Mouse (Mus musculus) embryo, embryonic 10 days (tissue): ENCODE measurements around the gene Slc22a23.

Experiments
- DNase-seq: peaks from one replicate; pipeline ENCODE4 v3.0.0-alpha.2; 2015; ENCODE audit warnings: low spot score

The Slc22a23 gene

DNA sequence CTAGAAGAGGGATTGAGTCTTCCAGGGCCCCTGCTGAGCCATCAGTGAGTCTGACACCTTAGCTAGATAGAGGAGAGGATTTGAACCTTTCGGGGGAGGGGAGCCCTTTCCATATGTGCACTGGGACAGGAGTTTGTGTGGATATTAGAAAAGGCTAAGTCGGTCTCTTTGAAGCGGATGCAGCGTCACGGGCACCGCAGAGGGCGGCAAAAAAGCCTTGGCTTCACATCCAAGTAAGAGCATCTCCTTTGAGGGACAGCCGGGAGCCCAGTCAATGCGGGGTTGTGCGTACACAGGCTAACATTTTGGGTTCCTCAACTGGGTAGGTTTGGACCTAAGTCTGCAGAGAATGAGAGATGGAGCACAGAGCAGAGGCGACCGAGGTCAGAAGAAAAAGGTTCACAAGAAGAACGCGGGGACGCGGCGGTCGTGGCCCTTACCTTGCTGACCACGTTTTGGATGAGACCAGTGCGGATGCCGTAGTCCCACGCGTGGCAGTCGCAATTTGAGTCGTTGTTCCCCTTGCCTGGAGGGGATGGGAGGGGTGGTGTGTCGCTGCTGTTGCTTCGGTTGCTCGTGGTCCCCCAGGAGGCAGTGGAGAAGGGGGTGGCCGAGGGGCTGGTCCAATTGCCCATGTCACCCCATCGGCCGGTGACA lies 1.1 kb downstream of the Slc22a23 start:
- DNase-seq = peak; percentile 59

DNA sequence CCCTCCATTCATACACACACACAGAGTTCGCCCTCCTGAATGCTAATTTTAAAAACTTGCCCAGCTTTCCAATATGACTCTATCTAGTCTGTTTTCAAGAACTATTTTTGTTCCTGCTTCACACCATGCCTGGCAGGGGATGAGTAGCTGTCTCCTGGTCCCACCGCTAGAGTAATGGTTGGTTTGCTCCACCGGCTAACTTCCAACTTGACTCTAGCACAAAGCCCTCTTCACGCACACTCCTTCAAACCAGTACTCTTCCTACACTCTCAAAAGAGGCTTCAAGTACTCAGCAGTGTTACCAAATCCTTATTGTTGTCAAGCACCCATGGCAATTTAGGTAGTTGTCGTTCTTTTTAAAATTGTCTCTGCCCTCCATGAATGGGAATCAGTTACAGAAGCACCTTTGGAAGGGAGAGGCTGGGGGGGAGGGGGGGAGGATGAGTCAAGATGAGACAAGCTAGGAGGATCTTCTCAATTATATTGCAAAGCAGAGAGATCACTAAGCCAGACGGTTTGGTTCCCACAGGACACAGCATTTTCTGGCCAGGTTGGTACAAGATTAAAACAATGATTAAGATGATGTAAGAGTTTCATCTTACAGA lies 2.6 kb downstream of the Slc22a23 start:
- no peak for DNase-seq

DNA sequence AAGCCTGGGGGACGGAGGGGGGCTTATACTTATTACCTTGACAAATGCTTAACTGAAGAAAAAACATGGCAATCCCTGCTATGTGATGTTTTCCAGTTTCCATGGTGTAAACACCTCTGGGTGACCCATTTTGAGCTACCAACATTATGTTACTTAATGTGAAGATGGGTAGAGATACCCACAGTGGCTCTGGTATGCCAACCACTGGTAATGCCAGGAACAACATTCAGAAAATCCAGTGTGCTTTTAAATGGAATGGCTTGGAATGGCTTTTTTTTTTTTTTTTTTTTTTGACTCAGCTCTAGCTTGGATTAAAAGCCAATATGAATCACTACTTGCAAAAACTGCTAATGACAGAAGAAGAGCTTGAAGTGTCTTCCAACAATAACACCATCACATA lies 8.1 kb downstream of the Slc22a23 start:
- DNase-seq = no peak

DNA sequence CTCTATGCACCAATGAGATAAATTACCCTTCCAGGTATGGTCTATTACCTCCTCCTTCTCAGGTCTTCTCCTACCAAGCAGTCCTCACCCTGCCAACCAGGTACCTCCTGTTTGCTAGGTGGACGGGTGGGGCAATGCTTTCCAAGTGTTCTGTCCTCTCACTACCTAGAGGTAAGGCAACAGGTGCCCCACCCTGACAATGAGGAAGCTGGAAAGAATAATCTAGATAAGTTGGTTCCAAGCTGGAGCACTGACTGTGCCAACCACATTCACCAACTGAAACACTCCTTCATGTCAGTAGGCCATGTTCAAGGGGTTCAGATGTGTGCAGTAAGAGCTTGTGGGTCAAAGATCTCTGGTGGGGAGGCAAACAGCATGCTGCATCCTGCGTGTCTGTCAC lies 10.1 kb downstream of the Slc22a23 start:
- DNase-seq = no peak

- peak; percentile 57 for DNase-seq
Observed at GRCm38 (mm10) chr13:34332762-34333161, 12.2 kb downstream of the Slc22a23 start.

GRCm38 (mm10) chr13:34331399-34332186 lies 13.4 kb downstream of the Slc22a23 start:
- no peak for DNase-seq

DNA sequence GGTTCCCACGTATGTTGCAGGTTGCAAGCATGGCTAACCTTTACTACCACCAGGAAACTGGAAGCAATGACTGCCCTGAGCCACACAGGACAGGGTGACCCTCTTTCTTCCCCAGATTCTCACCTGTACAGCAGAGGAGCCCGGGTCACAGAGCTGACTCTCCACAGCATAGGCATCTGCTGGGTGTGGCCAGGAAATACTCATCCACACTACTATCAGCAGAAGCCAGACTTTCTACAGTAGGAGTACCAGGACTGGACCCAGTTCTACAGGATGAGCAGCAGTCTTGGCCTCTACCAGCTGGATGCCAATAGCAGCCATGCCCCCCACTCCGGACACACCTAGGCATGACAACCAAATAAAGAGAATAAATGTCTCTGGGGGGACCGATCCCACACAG lies 15.4 kb downstream of the Slc22a23 start:
- no peak for DNase-seq

- DNase-seq = no peak
Observed at GRCm38 (mm10) chr13:34326992-34327391, 18.0 kb downstream of the Slc22a23 start.

DNA sequence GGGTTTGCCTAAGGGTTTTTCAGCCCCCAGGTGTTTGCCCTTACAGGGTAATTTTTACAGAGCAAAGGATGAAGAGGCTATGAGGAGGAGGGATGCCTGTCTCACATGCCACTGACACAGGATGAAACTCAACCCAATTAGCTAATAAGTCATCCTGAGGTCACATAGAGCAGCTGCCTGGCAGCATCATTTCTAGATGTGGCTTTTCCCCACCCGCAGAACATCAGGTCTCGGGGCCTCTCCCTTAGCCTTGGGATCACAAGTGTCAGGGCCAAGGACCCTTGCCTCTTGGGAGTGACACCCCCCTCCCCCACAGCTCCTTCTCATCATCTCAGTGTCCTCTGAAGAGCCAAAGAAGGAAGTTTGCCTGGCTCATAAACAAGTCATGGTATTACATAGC lies 21.6 kb downstream of the Slc22a23 start:
- DNase-seq = no peak

DNA sequence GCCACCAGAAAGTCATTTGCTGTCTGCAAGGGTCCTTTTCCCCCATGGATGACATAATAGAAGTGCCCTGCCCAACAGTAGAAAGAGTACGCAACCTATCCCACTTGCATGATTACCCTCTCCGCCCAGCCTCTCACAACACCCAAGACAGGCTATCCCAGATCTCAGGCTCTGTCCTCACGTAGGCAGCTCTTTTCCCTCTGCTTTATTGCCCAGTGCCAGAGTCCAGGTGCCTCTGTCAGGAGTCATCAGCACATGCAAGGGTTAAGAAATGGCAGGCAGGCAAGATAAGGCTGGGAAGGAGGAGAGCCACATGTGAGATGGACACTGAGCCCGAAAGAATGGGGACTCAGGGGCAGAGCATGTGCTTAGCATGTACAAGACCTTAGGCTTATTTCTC lies 24.5 kb downstream of the Slc22a23 start:
- no peak for DNase-seq

DNA sequence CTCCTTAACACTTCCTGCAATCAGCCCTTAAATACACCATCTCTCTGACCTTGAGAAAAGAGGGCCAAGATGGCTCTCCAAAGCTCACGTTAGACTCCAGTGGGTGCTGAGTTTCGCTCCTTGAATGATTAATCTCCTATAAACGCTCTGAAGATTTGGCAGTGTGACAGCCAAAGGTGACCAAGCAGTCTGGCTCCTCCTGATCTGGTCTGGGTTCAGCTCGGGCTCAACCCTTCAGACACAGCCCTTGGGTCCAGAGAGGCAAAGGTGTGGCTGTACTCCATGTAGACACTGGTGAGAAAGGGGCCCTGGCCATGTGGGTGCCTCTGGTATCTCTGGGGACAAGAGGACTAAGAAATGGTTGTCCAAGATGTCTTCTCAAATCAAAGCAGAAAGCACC lies 27.9 kb downstream of the Slc22a23 start:
- DNase-seq = no peak

DNA sequence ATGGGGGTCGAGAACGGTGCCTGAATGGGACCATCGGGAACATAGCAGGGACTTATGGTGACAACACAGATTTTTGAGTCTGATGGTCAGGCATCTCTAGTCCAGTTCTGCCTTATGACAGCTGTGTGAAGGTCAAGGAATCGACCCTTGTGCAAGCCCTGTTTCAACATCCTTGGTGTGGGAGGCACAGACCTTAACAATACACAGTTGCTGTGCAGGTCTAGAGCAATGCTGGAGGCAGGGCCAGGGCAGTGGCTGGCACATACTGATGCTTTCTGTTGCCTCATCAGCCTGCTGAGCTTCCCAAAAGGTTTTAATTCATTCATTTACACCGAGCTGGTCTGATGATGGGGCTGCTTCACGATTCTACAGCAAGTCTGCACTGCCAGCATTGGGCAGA lies 28.5 kb downstream of the Slc22a23 start:
- no peak for DNase-seq

DNA sequence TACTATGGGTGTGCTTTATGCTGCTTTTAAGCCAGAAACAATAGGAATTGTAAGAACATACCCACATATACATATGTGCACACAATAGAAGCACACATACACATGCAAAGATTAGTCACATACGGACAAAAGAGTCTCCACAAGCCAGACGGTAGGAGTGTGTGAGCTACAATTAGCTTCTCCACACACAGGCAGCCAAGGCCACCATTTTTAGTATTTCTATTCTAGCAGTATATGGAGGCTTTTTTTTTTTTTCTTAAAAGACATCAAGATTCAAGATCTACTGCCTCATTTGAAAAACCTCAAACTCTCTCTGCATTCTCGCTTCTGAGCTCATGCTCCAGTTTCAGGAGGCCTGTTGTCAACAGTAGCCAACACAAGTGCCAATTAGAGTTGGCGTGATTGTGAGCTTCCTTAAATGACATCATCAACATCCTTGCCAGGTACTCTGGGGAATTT lies 31.9 kb downstream of the Slc22a23 start:
- DNase-seq = no peak

DNA sequence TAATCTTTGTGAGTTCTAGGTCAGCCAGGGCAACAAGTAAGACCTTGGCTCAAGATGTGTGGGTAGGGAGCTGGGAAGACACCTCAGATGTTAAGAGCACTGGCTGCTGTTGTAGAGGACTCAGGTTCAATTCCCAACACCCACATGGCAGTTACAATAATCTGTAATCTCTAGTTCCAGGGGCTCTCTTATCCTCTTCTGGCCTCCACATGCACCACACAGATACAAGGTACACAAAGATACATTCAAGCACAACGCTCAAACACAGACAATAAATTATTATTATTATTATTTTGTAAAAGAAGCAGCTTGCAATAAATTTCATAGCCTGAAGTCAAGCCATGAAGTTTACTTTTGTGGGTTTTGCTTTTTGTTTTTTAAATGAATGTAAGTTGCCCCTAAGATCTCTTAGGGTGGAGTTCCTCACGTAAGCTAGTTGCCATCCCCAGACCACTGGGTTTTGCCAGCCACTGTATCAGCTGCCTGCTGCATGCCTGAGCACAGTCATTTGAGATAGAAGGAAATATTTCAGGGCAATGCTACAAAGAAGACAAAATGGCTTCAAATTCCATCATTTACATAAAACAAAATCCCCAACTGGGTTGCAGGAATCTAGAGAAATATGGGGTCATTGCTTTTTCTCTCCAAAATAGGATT lies 32.5 kb downstream of the Slc22a23 start:
- no peak for DNase-seq

DNA sequence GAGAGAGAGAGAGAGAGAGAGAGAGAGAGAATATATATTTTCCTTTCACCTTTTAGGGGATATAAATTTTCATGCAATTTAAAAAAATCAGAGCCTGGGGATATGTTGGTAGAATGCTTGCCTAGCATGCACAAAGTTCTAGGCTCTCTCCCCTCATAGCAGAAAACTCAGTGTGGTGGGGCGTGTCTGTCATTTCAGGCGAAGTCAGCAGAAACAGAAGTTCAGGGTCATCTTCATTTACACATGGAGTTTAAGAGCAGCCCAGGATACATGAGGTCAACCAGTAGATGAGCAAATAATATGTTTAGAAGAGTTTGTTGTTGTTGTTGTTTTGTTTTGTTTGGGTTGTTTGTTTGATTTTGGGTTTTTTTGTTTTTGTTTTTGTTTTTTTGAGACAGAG lies 33.4 kb downstream of the Slc22a23 start:
- DNase-seq = no peak

GRCm38 (mm10) chr13:34308604-34308927 lies 36.4 kb downstream of the Slc22a23 start:
- DNase-seq = no peak

DNA sequence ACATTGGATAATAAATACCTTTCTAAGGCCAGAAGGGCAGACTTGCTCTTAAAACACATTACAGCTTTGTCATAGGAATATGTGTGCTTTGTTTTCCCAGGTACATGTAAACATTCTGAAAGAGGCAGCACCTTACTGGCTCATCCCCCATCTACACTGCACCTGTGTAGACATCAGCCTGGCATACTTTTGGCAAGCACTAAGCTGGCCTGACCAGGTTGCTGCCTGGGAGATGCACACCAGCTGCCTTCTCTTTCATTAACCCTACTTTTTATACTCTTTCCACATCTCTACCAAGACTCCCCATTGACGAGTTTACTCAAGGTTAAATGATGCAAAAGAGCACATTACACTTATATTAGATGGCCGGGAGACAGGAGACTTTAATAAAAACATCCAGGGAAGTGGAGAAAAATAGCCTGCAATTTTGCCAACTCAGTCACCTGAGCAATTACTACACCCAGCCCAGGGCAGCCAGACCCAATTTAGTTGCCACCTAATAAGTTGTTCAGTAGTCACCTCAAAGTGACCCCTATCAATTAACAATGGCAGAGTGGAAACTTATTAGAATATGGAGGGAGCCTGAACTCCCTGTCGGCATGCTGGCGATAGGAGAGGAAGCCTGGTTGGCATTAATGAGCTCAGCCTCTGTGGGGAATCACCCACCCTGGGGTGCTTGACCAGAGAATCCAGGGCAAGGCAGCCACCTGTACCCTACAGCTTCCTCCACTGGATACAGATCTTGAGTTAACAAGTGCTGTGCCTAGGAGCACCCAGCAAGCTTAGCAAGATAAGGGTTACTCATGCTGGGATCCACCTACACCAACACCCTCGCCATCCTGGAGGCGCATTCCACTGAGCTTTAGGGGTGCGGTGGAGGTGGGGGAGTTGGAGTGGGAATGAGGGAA lies 37.0 kb downstream of the Slc22a23 start:
- no peak for DNase-seq

DNA sequence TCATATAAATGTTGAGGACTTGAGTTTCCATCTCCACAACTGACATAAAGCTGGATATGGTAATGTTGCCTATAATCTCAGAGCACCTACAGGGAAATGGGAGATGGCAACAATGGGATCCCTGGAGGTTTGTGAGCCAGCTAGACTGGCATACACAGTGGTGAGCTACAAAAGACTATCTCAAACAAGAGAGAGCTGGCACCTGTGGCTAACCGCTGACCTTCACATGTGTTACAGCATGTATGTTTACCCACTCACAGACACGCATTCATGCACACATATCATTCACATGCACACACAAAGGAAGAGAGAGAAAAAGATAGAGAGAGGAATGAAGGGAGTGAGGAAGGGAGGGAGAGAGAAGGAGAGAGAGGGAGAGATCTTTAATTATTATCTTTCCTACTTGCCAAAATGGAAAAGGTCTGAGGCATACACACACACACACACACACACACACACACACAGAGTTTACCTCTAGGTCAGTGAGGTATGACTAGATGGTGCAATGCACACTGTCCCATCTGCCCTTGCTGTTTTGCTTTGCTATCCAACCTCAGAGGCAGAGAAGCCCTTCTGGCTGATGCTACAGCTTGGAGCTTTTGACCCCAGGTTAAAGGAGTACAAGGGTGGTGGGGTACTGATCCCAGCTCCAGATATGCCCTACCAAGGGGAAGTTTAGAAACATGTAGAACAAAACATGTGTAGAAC lies 38.9 kb downstream of the Slc22a23 start:
- no peak for DNase-seq

- DNase-seq = no peak
Observed at GRCm38 (mm10) chr13:34304896-34305295, 40.1 kb downstream of the Slc22a23 start.

DNA sequence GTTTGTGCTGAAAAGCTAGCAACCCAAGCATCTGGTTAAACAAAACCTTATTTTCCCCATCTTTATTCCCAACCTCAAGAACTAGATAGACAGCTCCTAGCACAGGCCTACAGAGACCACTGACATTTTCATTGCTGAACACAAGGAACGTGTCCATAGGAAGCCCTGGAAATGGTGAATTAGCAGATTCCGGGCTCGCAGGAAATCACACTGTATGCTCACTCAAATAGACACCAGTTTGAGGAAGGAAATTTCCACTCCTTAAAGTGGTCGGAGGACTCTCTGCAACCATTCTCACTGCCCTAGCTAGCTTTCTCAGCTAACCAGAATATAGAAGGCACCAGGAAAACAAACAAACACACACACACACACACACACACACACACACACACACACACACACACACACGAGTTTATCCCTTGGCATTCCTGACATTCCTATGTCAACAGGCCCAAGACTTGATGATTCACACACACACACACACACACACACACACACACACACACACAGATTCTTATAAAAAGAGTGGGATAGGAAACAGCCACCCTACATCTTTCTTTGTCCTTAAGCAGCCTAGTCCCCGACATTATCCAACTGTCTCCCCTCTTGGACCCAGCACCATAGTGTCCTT lies 41.5 kb downstream of the Slc22a23 start:
- DNase-seq = no peak

- DNase-seq = no peak
Observed at GRCm38 (mm10) chr13:34301585-34301984, 43.4 kb downstream of the Slc22a23 start.
